Mouse (Mus musculus): ENCODE data around the gene Tmem184b. TPM values are rescaled to one million over a fixed set of nuclear protein-coding genes. Genes with fewer than 3 reads are reported as not detected.

Tmem184b gene
- total RNA-seq, 1 experiment from 2014 or later, result 54.5 TPM

Small RNA genes within 50 kb of the gene (microRNA-seq; reads per million reads assigned to microRNA genes)
- 0.69 to 2.1 reads per million in 2 experiments for gene Mir1943

Other genes with a start within 250 kb of the Tmem184b start
- 0.95 and 2.1 TPM in 2 replicates for gene Sox10, start 238.3 kb downstream of the Tmem184b start, total RNA-seq (2021)
- gene Pick1, start 174.4 kb downstream of the Tmem184b start, total RNA-seq (2021), result 20.8 and 26.1 TPM in 2 replicates
- not detected in 2 replicates for gene Gm49486, start 174.2 kb downstream of the Tmem184b start, total RNA-seq (2021)
- gene Slc16a8, start 148.8 kb downstream of the Tmem184b start, total RNA-seq (2021), result not detected in 2 replicates
- gene Baiap2l2, start 118.0 kb downstream of the Tmem184b start, total RNA-seq (2021), result not detected in 2 replicates
- gene Pla2g6, start 75.2 kb downstream of the Tmem184b start, total RNA-seq (2021), result 28.4 and 31.9 TPM in 2 replicates
- gene Maff, start 56.9 kb downstream of the Tmem184b start, total RNA-seq (2021), result 2.2 and 3.1 TPM in 2 replicates
- 92.0 and 115 TPM in 2 replicates for gene Csnk1e, start 52.0 kb upstream of the Tmem184b start, total RNA-seq (2021)
- 0.27 and 0.57 TPM in 2 replicates for gene Kcnj4, start 101.7 kb upstream of the Tmem184b start, total RNA-seq (2021)
- 2.7 and 3.3 TPM in 2 replicates for gene Kdelr3, start 112.8 kb upstream of the Tmem184b start, total RNA-seq (2021)
- gene Ddx17, start 143.2 kb upstream of the Tmem184b start, total RNA-seq (2021), result 331 and 385 TPM in 2 replicates
- 2.5 and 3.5 TPM in 2 replicates for gene Dmc1, start 201.5 kb upstream of the Tmem184b start, total RNA-seq (2021)

Data from adrenal gland, postnatal 25 days (tissue).